Mouse (Mus musculus) testis, postnatal 14 days (tissue): ENCODE data around the gene Mov10.

Experiments used
- DNase-seq: peaks from one replicate; pipeline ENCODE4 v3.0.0; 2021; ENCODE audit warnings: low spot score

Gene Mov10

GRCm38 (mm10) chr3:104805539-104805938, 12.8 kb downstream of the Mov10 start:
- DNase-seq: no peak

- no peak for DNase-seq
These were observed 14.1 kb downstream of the Mov10 start for GRCm38 (mm10) chr3:104804312-104804711.

- DNase-seq: no peak
These were observed 16.9 kb downstream of the Mov10 start for GRCm38 (mm10) chr3:104801481-104801880.

GRCm38 (mm10) chr3:104800681-104801080, 17.7 kb downstream of the Mov10 start:
- DNase-seq: no peak

GRCm38 (mm10) chr3:104796430-104797082, 21.8 kb downstream of the Mov10 start:
- DNase-seq: no peak

GRCm38 (mm10) chr3:104795661-104796340, 22.6 kb downstream of the Mov10 start:
- DNase-seq: no peak

- DNase-seq: no peak
These were observed 23.4 kb downstream of the Mov10 start for GRCm38 (mm10) chr3:104794953-104795470.

GRCm38 (mm10) chr3:104793871-104794828, 24.2 kb downstream of the Mov10 start:
- DNase-seq: peak; percentile 77

GRCm38 (mm10) chr3:104792360-104793270, 25.7 kb downstream of the Mov10 start:
- no peak for DNase-seq

- no peak for DNase-seq
These were observed 26.7 kb downstream of the Mov10 start for GRCm38 (mm10) chr3:104791671-104792070.

GRCm38 (mm10) chr3:104791017-104791416, 27.3 kb downstream of the Mov10 start:
- DNase-seq: no peak

GRCm38 (mm10) chr3:104790401-104790937, 27.9 kb downstream of the Mov10 start:
- DNase-seq: no peak

GRCm38 (mm10) chr3:104789822-104790221, 28.5 kb downstream of the Mov10 start:
- no peak for DNase-seq

- no peak for DNase-seq
These were observed 29.1 kb downstream of the Mov10 start for GRCm38 (mm10) chr3:104789312-104789605.

- DNase-seq: peak; percentile 71
These were observed 29.6 kb downstream of the Mov10 start for GRCm38 (mm10) chr3:104788561-104789311.

GRCm38 (mm10) chr3:104788075-104788474, 30.3 kb downstream of the Mov10 start, which contains the start of gene Rhoc:
Gene Rhoc (plus strand): TSS chr3:104788375.
- no peak for DNase-seq

GRCm38 (mm10) chr3:104785284-104785683, 33.1 kb downstream of the Mov10 start:
- DNase-seq: no peak

- DNase-seq: no peak
These were observed 34.3 kb downstream of the Mov10 start for GRCm38 (mm10) chr3:104783971-104784500.

GRCm38 (mm10) chr3:104782061-104782681, 36.2 kb downstream of the Mov10 start:
- no peak for DNase-seq

GRCm38 (mm10) chr3:104781471-104781903, 36.9 kb downstream of the Mov10 start, which contains the start of gene Fam19a3:
Gene Fam19a3 (minus strand): TSS chr3:104781840.
- DNase-seq: no peak
